Mouse (Mus musculus): Measurements from ENCODE around the gene Vwa5a. TPM values are rescaled to one million over a fixed set of nuclear protein-coding genes. Genes with fewer than 3 reads are reported as not detected.

Vwa5a gene
- 10 to 100 TPM; 12.9 to 16.0 (median 14.7) TPM for total RNA-seq (2022)

- no peak for DNase-seq (ENCODE audit: low spot score in 2 of 2)
Observed at GRCm38 (mm10) chr9:38718102-38718501, at the start of gene Vwa5a. Vwa5a (plus strand) TSS chr9:38718268.

GRCm38 (mm10) chr9:38672887-38673286 is 45.2 kb upstream of the Vwa5a start:
- DNase-seq (ENCODE audit: low spot score in 2 of 2): no peak

GRCm38 (mm10) chr9:38674501-38674900 is 43.6 kb upstream of the Vwa5a start, which contains the start of gene Olfr918:
Olfr918 (minus strand) TSS chr9:38674601.
- no peak for DNase-seq (ENCODE audit: low spot score in 2 of 2)

GRCm38 (mm10) chr9:38718927-38719441 is 916 bp downstream of the Vwa5a start:
- no peak for DNase-seq (ENCODE audit: low spot score in 2 of 2)

GRCm38 (mm10) chr9:38724044-38724443 is 6.0 kb downstream of the Vwa5a start:
- no peak for DNase-seq (ENCODE audit: low spot score in 2 of 2)

- DNase-seq (ENCODE audit: low spot score in 2 of 2): no peak
Observed at GRCm38 (mm10) chr9:38728218-38728617, 10.2 kb downstream of the Vwa5a start.

GRCm38 (mm10) chr9:38741408-38741807 is 23.3 kb downstream of the Vwa5a start:
- no peak for DNase-seq (ENCODE audit: low spot score in 2 of 2)

GRCm38 (mm10) chr9:38744619-38745315 is 26.7 kb downstream of the Vwa5a start:
- no peak for DNase-seq (ENCODE audit: low spot score in 2 of 2)

- DNase-seq (ENCODE audit: low spot score in 2 of 2): no peak
Observed at GRCm38 (mm10) chr9:38751999-38752398, 33.9 kb downstream of the Vwa5a start, which contains the start of gene Olfr920. Olfr920 (plus strand) TSS chr9:38752299.

- DNase-seq (ENCODE audit: low spot score in 2 of 2): no peak
Observed at GRCm38 (mm10) chr9:38772768-38773167, 54.7 kb downstream of the Vwa5a start, which contains the start of gene Olfr921. Olfr921 (plus strand) TSS chr9:38773068.

- no peak for DNase-seq (ENCODE audit: low spot score in 2 of 2)
Observed at GRCm38 (mm10) chr9:38792689-38793088, 74.6 kb downstream of the Vwa5a start.

Other genes with a start within 250 kb of the Vwa5a start
- not detected for gene Olfr905, start 247.2 kb upstream of the Vwa5a start, total RNA-seq (2022)
- gene Olfr906, start 231.2 kb upstream of the Vwa5a start, total RNA-seq (2022): not detected
- gene Olfr907, start 222.5 kb upstream of the Vwa5a start, total RNA-seq (2022): not detected
- gene Olfr911-ps1, start 196.7 kb upstream of the Vwa5a start, total RNA-seq (2022): not detected
- gene Olfr910, start 180.4 kb upstream of the Vwa5a start, total RNA-seq (2022): not detected
- gene Olfr912, start 138.1 kb upstream of the Vwa5a start, total RNA-seq (2022): not detected
- gene Olfr913, start 125.5 kb upstream of the Vwa5a start, total RNA-seq (2022): not detected
- gene Olfr914, start 113.2 kb upstream of the Vwa5a start, total RNA-seq (2022): not detected
- gene Olfr916, start 58.4 kb upstream of the Vwa5a start, total RNA-seq (2022): not detected
- not detected for gene Olfr917, start 52.4 kb upstream of the Vwa5a start, total RNA-seq (2022)
- not detected for gene Olfr918, start 43.7 kb upstream of the Vwa5a start, total RNA-seq (2022)
- not detected for gene Olfr919, start 14.6 kb upstream of the Vwa5a start, total RNA-seq (2022)
- gene Olfr920, start 34.0 kb downstream of the Vwa5a start, total RNA-seq (2022): under 1 TPM in 3 of 4 experiments, not detected in 1; 0.04 to 0.05 (median 0.05) TPM
- gene Olfr921, start 54.8 kb downstream of the Vwa5a start, total RNA-seq (2022): not detected
- not detected for gene Olfr922, start 96.3 kb downstream of the Vwa5a start, total RNA-seq (2022)
- gene Olfr923, start 108.3 kb downstream of the Vwa5a start, total RNA-seq (2022): not detected
- gene Olfr924, start 126.2 kb downstream of the Vwa5a start, total RNA-seq (2022): not detected
- gene Olfr26, start 136.8 kb downstream of the Vwa5a start, total RNA-seq (2022): not detected
- gene Olfr926, start 158.9 kb downstream of the Vwa5a start, total RNA-seq (2022): not detected
- not detected for gene Olfr930, start 211.5 kb downstream of the Vwa5a start, total RNA-seq (2022)

All from gastrocnemius, adult 8-10 months (tissue).